Mouse (Mus musculus): ENCODE results near the gene Pdyn. TPM values are rescaled to one million over a fixed set of nuclear protein-coding genes. Genes with fewer than 3 reads are reported as not detected.

Gene Pdyn
- polyA plus RNA-seq, 1 experiment from 2014 or later = 2.8 TPM

DNA sequence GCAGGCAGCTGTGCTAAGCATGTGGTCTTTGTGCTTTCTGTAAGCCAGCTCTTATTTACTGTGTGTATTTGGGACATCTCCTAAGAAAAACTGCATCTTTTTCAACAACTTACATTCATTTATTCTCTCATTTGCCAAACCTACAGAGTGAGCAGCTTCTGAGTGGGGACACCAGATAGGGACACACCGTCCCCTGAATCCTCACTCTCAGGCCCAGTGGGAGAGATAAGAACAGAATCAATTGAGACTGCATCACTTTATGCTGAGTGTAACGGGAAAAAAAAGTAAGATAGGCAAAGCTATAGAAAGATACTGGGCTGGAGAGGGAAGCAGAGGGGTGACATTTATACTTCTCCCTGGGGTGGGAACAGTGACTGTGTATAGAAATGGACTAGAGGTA, 46.0 kb downstream of the Pdyn start:
- H3K4me3 ChIP-seq = no peak overlapping the region
- no peak overlapping the region for H3K9ac ChIP-seq
- WGBS = 89% methylated on average over 2 of the region's 2 CpGs
- peaks cover 6% of the 10 kb centered on the region for H3K4me1 ChIP-seq
- H3K4me2 ChIP-seq = no peak overlapping the region
- no peak overlapping the region for H3K27ac ChIP-seq
- H3K27me3 ChIP-seq = no peaks in the 10 kb centered on the region
- H3K36me3 ChIP-seq (ENCODE audit: poor library complexity, severe bottlenecking) = no peaks in the 10 kb centered on the region
- no peak for ATAC-seq
- H3K9me3 ChIP-seq (replicated peaks) = no peaks in the 10 kb centered on the region

- Histone ChIP-seq H3K4me3 (no peak overlapping the region), H3K27ac (no peak overlapping the region), H3K27me3 (no peaks in the 10 kb centered on the region), H3K4me2 (no peak overlapping the region), H3K4me1 (peaks cover 7% of the 10 kb centered on the region), H3K9ac (no peak overlapping the region), H3K9me3 (replicated peaks) (no peaks in the 10 kb centered on the region), H3K36me3 (ENCODE audit: poor library complexity, severe bottlenecking) (no peaks in the 10 kb centered on the region)
- ATAC-seq = no peak
- 83% methylated on average over 4 of the region's 4 CpGs for WGBS
Observed at GRCm38 (mm10) chr2:129652616-129653015, 47.0 kb downstream of the Pdyn start.

Other genes starting within 250 kb of the Pdyn start
- gene F830045P16Rik, start 163.2 kb downstream of the Pdyn start, polyA plus RNA-seq (2015; fragmentation: Nextera tagmentation; extraction: Ambion mirVana) = not detected in 2 replicates
- gene Sirpa, start 107.0 kb downstream of the Pdyn start, polyA plus RNA-seq (2015; fragmentation: Nextera tagmentation; extraction: Ambion mirVana) = 16.9 and 19.5 TPM in 2 replicates
- 9.4 and 11.4 TPM in 2 replicates for gene Stk35, start 100.7 kb upstream of the Pdyn start, polyA plus RNA-seq (2015; fragmentation: Nextera tagmentation; extraction: Ambion mirVana)